ENCODE assay signal across 8 mouse cellular contexts in the genomic region with DNA sequence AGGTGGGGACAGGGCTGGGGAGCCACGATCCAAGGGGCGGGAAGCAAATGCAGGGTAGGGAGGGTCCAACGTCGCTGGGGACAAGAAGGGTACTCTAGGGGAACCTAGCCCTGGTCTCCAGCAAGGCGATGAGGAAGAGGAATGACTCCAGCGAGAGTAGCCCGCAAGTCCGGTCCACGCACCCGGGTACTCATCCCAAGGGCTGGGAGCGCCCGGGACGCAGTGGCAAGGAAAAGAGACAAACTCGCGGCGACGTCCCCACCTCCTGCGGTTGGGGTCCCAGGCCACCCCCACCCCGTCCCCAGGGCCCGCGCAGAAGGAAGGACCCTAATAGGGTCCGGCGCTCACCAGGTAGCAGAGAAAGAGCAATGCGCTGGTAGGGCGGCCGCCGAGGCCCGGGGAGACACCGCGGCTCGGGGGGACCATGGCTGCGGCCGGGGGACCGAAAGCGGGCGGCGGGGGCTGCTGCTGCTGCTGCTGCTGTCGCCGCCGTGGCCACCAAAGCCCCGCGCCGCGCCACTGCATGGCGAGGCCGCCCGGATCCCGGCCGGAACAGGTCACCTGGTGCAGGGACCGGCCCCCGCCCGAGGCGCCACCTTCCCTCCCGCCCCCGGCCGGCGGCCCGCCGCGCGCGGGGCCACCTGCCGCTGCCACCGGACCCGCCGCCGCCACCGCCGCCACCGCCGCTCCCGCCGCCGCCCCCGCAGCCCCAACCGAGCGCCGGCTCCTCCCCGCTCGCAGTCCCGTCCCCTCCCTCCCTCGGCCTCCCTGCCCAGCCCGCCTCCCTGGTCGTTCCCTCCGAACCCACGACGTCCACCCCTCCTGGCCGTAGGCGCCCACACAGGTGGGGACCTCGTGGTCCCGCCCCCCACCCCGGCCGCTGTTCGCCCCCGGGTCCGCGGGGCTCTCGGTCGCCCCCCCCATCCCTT. TPM values are rescaled to one million over a fixed set of nuclear protein-coding genes. Genes with fewer than 3 reads are reported as not detected.
DNase-seq lines count a peak whose midpoint lies in the region; ATAC-seq and TF ChIP-seq lines count a peak whose summit lies in the region.

No protein-coding gene starts in this region.

- 1% methylated on average over 87 of the region's 99 CpGs for WGBS in forebrain, embryonic 10.5 days
- 3% methylated on average over 47 of the region's 99 CpGs for WGBS in hindbrain, postnatal 0 days
- 1% methylated on average over 74 of the region's 99 CpGs for WGBS in lung, embryonic 14.5 days

- H3K4me1 ChIP-seq in bone marrow macrophage, adult 2 months (ENCODE audit: control insufficient read depth, insufficient read depth, low read length), result no peaks in the 10 kb centered on the region
- peaks cover 37% of the 10 kb centered on the region for H3K4me1 ChIP-seq in forebrain, embryonic 10.5 days
- H3K4me1 ChIP-seq in hindbrain, postnatal 0 days (ENCODE audit: insufficient read depth, low read length), result 0 out of 2 replicates have a peak, but pooled peaks cover 6% of the 10 kb centered on the region
- no peaks in the 10 kb centered on the region for H3K4me1 ChIP-seq in lung, embryonic 14.5 days (ENCODE audit: insufficient read depth)

- H3K9me3 ChIP-seq in forebrain, embryonic 10.5 days, result no peaks in the 10 kb centered on the region
- no peaks in the 10 kb centered on the region for H3K9me3 ChIP-seq in hindbrain, postnatal 0 days (ENCODE audit: low read length)
- no peaks in the 10 kb centered on the region for H3K9me3 ChIP-seq in lung, embryonic 14.5 days (ENCODE audit: low read depth, low read length)

- peaks cover 71% of the 10 kb centered on the region for H3K27me3 ChIP-seq in forebrain, embryonic 10.5 days (ENCODE audit: poor library complexity, severe bottlenecking)
- no peaks in the 10 kb centered on the region for H3K27me3 ChIP-seq in hindbrain, postnatal 0 days (ENCODE audit: insufficient read depth, low read length)
- H3K27me3 ChIP-seq in lung, embryonic 14.5 days (ENCODE audit: insufficient read depth, low read length), result peaks cover 17% of the 10 kb centered on the region

- peak overlapping the region; percentile 90 for H3K27ac ChIP-seq in left cerebral cortex, adult 2 months
- H3K27ac ChIP-seq in bone marrow macrophage, adult 2 months (ENCODE audit: insufficient read depth, low read depth, low read length), result no peak overlapping the region
- H3K27ac ChIP-seq in forebrain, embryonic 10.5 days, result peak overlapping the region; percentile 88
- H3K27ac ChIP-seq in hindbrain, postnatal 0 days, result peak overlapping the region; percentile 65
- peak overlapping the region; percentile 33; the same call in 1 of the 2 replicates for H3K27ac ChIP-seq in lung, embryonic 14.5 days (ENCODE audit: low read depth)

- peak overlapping the region; percentile 86 for H3K4me3 ChIP-seq in left cerebral cortex, adult 2 months
- H3K4me3 ChIP-seq in bone marrow macrophage, adult 2 months (ENCODE audit: insufficient read depth, low read length), result peak overlapping the region; percentile 52
- H3K4me3 ChIP-seq in forebrain, embryonic 10.5 days, result peak overlapping the region; percentile 75
- H3K4me3 ChIP-seq in hindbrain, postnatal 0 days (ENCODE audit: low read length), result peak overlapping the region; percentile 73
- H3K4me3 ChIP-seq in lung, embryonic 14.5 days (ENCODE audit: low read depth, low read length), result peak overlapping the region; percentile 66

- H3K9ac ChIP-seq in hindbrain, postnatal 0 days (replicated peaks; ENCODE audit: low read length), result peak overlapping the region; percentile 77
- peak overlapping the region; percentile 63 for H3K9ac ChIP-seq in lung, embryonic 14.5 days

- TF ChIP-seq CTCF in left cerebral cortex, adult 2 months (IDR thresholded peaks at IDR 0.05), result no peak
- TF ChIP-seq CTCF in bone marrow macrophage, adult 2 months (IDR thresholded peaks at IDR 0.05; ENCODE audit: low read depth, low read length), result no peak
- TF ChIP-seq CTCF in hindbrain, postnatal 0 days (IDR thresholded peaks at IDR 0.05; ENCODE audit: low read depth), result no peak
- TF ChIP-seq CTCF in lung, embryonic 14.5 days (IDR thresholded peaks at IDR 0.05; ENCODE audit: low read depth), result no peak

- intact Hi-C loops in left cerebral cortex, adult 2 months (cut with DNase I), result loop anchor here (2.0 to 5.0 kb wide), 2 partner anchors 54 to 56 kb away; a partner anchor contains a TSS
- intact Hi-C loops in left cerebral cortex, postnatal 25 days (cut with DNase I), result loop anchor here (1.0 to 5.0 kb wide), 3 partner anchors 54 to 376 kb away; a partner anchor contains a TSS

- no peaks in the 10 kb centered on the region for H3K36me3 ChIP-seq in forebrain, embryonic 10.5 days (replicated peaks)
- no peaks in the 10 kb centered on the region for H3K36me3 ChIP-seq in hindbrain, postnatal 0 days (ENCODE audit: insufficient read depth, low read length)
- H3K36me3 ChIP-seq in lung, embryonic 14.5 days (ENCODE audit: insufficient read depth), result no peaks in the 10 kb centered on the region

- no peak for TF ChIP-seq POLR2A in bone marrow macrophage, adult 2 months (IDR thresholded peaks at IDR 0.05; ENCODE audit: borderline replicate concordance, low read depth, low read length)

- DNase-seq in left cerebral cortex, adult 2 months (ENCODE audit: extremely low spot score in 1 of 2, low spot score in 2 of 2), result peak in 1 of 2 experiments; percentile 53
- DNase-seq in left cerebral cortex, postnatal 25 days (ENCODE audit: low spot score in 2 of 2), result no peak
- peak; percentile 38 for DNase-seq in forebrain, embryonic 10.5 days (ENCODE audit: extremely low spot score, low spot score)
- peak; percentile 36 for DNase-seq in hindbrain, postnatal 0 days (ENCODE audit: low spot score)
- peak; percentile 30 for DNase-seq in lung, embryonic 14.5 days
- DNase-seq in retina, embryonic 14.5 days (ENCODE audit: low spot score), result peak; percentile 43
- no peak for DNase-seq in frontal cortex, postnatal 36 days (ENCODE audit: low spot score in 2 of 2)

- ATAC-seq in hindbrain, postnatal 0 days, result peak; percentile 47
- ATAC-seq in lung, embryonic 14.5 days (ENCODE audit: insufficient read depth), result peak; percentile 53

- peak overlapping the region; percentile 98 for H3K4me2 ChIP-seq in hindbrain, postnatal 0 days (ENCODE audit: low read depth, low read length)
- peak overlapping the region; percentile 94 for H3K4me2 ChIP-seq in lung, embryonic 14.5 days

RNA-seq across cellular contexts. Expression of a gene that starts 0.7 kb away (rescaled TPM):
- total RNA-seq in left cerebral cortex, adult 2 months (2021), result 10 to 100 TPM; 66.6 to 70.5 TPM
- total RNA-seq in left cerebral cortex, postnatal 25 days (2021), result 10 to 100 TPM; 67.3 to 70.4 TPM
- polyA plus RNA-seq in bone marrow macrophage, adult 2 months (2012; ENCODE audit: insufficient read depth, insufficient read length, missing spikeins), result 7.4 and 9.2 TPM in 2 replicates
- 1.9 and 3.3 TPM in 2 replicates for polyA plus RNA-seq in forebrain, embryonic 10.5 days (2016; fragmentation: Nextera tagmentation; extraction: Ambion mirVana)
- 19.1 and 22.4 TPM in 2 replicates for total RNA-seq in hindbrain, postnatal 0 days (2014; rRNA removed)
- polyA plus RNA-seq in hindbrain, postnatal 0 days (2015; fragmentation: Nextera tagmentation; extraction: Ambion mirVana), result 4.7 and 4.8 TPM in 2 replicates
- polyA plus RNA-seq in lung, embryonic 14.5 days (2014; fragmentation: Nextera tagmentation; extraction: Ambion mirVana), result 6.8 and 6.9 TPM in 2 replicates

RNA-seq across cellular contexts. Expression of a gene that starts 53.8 kb away (rescaled TPM):
- 10 to 100 TPM; 36.4 to 39.7 TPM for total RNA-seq in left cerebral cortex, adult 2 months (2021)
- total RNA-seq in left cerebral cortex, postnatal 25 days (2021), result 10 to 100 TPM; 35.1 to 38.6 TPM
- 42.0 and 45.6 TPM in 2 replicates for polyA plus RNA-seq in bone marrow macrophage, adult 2 months (2012; ENCODE audit: insufficient read depth, insufficient read length, missing spikeins)
- 68.0 and 72.6 TPM in 2 replicates for polyA plus RNA-seq in forebrain, embryonic 10.5 days (2016; fragmentation: Nextera tagmentation; extraction: Ambion mirVana)
- 42.8 and 57.1 TPM in 2 replicates for total RNA-seq in hindbrain, postnatal 0 days (2014; rRNA removed)
- 88.3 and 94.8 TPM in 2 replicates for polyA plus RNA-seq in hindbrain, postnatal 0 days (2015; fragmentation: Nextera tagmentation; extraction: Ambion mirVana)
- polyA plus RNA-seq in lung, embryonic 14.5 days (2014; fragmentation: Nextera tagmentation; extraction: Ambion mirVana), result 93.7 and 98.3 TPM in 2 replicates

Comparison
In these comparisons a context has a peak if more than half of its experiments do, and no peak if none do; other contexts are left out.
1. DNase-seq: peak in forebrain, embryonic 10.5 days (single experiment), hindbrain, postnatal 0 days (single experiment), lung, embryonic 14.5 days (single experiment) and retina, embryonic 14.5 days (single experiment); none in left cerebral cortex, postnatal 25 days (0 of 2) and frontal cortex, postnatal 36 days (0 of 2).
2. Peak in every context shown above with its lines, with median percentiles within 50 percentile points of each other: H3K4me3 ChIP-seq.